Mouse (Mus musculus) ES-E14 (cell line): ENCODE measurements around the gene Nod2.

Experiments
- HCFC1 ChIP-seq: IDR thresholded peaks from 2 replicates; pipeline ENCODE4 v1.6.1; 2012; ENCODE audit warnings: low read length, inconsistent platforms, borderline replicate concordance; ENCODE audit not compliant: insufficient read depth
- MAFK ChIP-seq: IDR thresholded peaks from 2 replicates; pipeline ENCODE4 v1.6.1; 2014; ENCODE audit warnings: mild to moderate bottlenecking, low read depth, low read length, inconsistent platforms; ENCODE audit not compliant: insufficient read depth
- ZC3H11A ChIP-seq: IDR thresholded peaks from 2 replicates; pipeline ENCODE4 v1.6.1; 2012; ENCODE audit warnings: low read depth, mild to moderate bottlenecking, inconsistent platforms, low read length, borderline replicate concordance
- ZNF384 ChIP-seq: IDR thresholded peaks from 2 replicates; pipeline ENCODE4 v1.6.1; 2012; ENCODE audit warnings: low read depth, low read length, inconsistent platforms

GRCm38 (mm10) chr8:88666435-88666834, 19.3 kb downstream of the Nod2 start:
- TF ChIP-seq HCFC1 (no peak), MAFK (no peak), ZNF384 (no peak), ZC3H11A (no peak)
